Mouse (Mus musculus) liver, embryonic 16.5 days (tissue): ENCODE measurements around the gene Itpripl1. TPM values are rescaled to one million over a fixed set of nuclear protein-coding genes. Genes with fewer than 3 reads are reported as not detected.
"Not testable (repeated sequence)": the region's sequence is repeated elsewhere in the genome, so short reads cannot be mapped to it uniquely, and the experiment has no call there.

ENCODE experiments used
- ATAC-seq: fragments of 200-750 bp; cut with Nextera tagmentation; 2 replicates; pipeline ENCODE4 v1.8.0; 2017; ENCODE audit warnings: low read depth, mild to moderate bottlenecking, moderate number of reproducible peaks, moderate library complexity
- H3K27ac ChIP-seq: fragments of 300-500 bp; sonication (generic); 2 replicates; pipeline ENCODE4 v1.5.1; 2014; ENCODE audit warnings: mild to moderate bottlenecking, low read length
- H3K27me3 ChIP-seq: fragments of 300-500 bp; sonication (generic); 2 replicates; pipeline ENCODE4 v1.6.1; 2014; ENCODE audit warnings: low read depth, low read length, mixed read lengths; ENCODE audit not compliant: control insufficient read depth, insufficient read depth
- H3K36me3 ChIP-seq: fragments of 300-500 bp; sonication (generic); 2 replicates; pipeline ENCODE4 v1.6.1; 2014; ENCODE audit warnings: mild to moderate bottlenecking; ENCODE audit not compliant: control insufficient read depth, insufficient read depth
- H3K4me1 ChIP-seq: fragments of 300-500 bp; sonication (generic); 2 replicates; pipeline ENCODE4 v1.6.1; 2014; ENCODE audit warnings: low read depth, low read length, mixed read lengths; ENCODE audit not compliant: control insufficient read depth
- H3K4me2 ChIP-seq: fragments of 300-500 bp; sonication (generic); 2 replicates; pipeline ENCODE4 v1.6.1; 2014; ENCODE audit warnings: low read depth, low read length, mixed read lengths
- H3K4me3 ChIP-seq: fragments of 300-500 bp; sonication (generic); 2 replicates; pipeline ENCODE4 v1.5.1; 2014; ENCODE audit warnings: low read depth, mild to moderate bottlenecking, low read length
- H3K9ac ChIP-seq: fragments of 300-500 bp; sonication (generic); 2 replicates; pipeline ENCODE4 v1.6.1; 2014; ENCODE audit warnings: low read depth, low read length
- H3K9me3 ChIP-seq: fragments of 300-500 bp; sonication (generic); replicated peaks from 2 replicates; pipeline ENCODE4 v1.6.1; 2016; ENCODE audit warnings: low read length; ENCODE audit not compliant: control insufficient read depth
- WGBS: fragments of 180-500 bp; shearing (Covaris S2); extraction: QIAGEN DNeasy Blood & Tissue Kit; methylation state at CpG from one replicate; pipeline ENCODE4 v1.1.7; 2014; ENCODE audit not compliant: insufficient replicate concordance; 5-methylcytosine and 5-hydroxymethylcytosine counted together
- polyA plus RNA-seq: library from polyadenylated mRNA; unstranded; fragments of >200 nt; fragmentation: Nextera tagmentation; extraction: Ambion mirVana; gene quantifications from 2 replicates; pipeline ENCODE4 v1.2.1, GENCODE M21; 2015

Itpripl1 gene
- 21.7 and 21.9 TPM in 2 replicates for polyA plus RNA-seq

DNA sequence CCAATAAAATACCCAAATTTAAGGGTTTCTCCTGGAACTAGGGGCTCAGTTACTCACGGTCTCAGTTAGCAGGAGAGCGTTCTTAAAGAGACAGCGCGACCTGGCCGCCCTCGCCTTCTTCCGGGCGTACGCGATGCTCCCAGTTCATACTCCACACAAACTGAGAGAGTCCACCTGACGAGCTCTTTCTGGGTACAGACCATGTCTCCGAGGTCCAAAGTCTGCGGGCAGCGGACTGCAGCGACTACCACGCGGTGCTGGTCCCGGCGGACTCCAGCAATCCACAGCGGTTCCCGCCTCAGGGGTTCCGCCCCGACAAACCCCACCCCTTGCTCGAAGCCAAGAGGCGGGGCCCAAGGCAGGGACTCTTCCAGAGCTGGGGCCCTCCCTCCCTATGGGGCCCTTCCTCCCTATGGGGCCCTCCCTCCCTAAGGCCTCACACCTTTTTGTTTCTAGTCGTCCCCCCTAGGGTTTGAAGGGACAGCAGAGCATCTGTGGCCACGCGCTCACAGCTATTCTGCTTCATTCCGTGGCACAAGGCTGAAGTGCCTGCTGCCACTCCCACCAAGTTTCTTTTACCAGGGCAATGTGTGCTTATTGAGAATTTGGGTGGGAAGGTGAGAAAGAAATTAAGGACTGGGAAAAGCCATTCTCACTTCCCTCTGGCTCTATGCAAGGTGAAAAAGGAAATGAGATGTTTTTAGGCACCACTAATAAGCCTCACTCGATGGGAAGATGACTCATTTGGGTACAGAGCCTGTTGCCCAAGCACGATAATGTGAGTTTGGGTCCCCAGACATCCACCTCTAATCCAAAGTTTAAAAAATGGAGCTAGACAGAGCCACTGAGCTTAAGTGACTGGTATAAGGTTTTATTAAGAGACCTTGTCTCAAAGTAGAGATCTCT lies at the start of gene Itpripl1:
Itpripl1 (minus strand) TSS at position 285 of the 906 bp plus-strand sequence.
- Histone ChIP-seq H3K9me3 (0 out of 2 replicates have a peak, but pooled peaks cover 2% of the 10 kb centered on the region), H3K4me3 (peak within 1 kb of the TSS; percentile 75), H3K36me3 (peaks cover 27% of the 10 kb centered on the region), H3K27me3 (no peaks in the 10 kb centered on the region), H3K9ac (peak within 1 kb of the TSS; percentile 84), H3K4me1 (peaks cover 46% of the 10 kb centered on the region), H3K4me2 (peak within 1 kb of the TSS; percentile 92), H3K27ac (peak within 1 kb of the TSS; percentile 67)
- WGBS = 4% methylated on average over 31 of the region's 31 CpGs
- ATAC-seq = peak; percentile 99

DNA sequence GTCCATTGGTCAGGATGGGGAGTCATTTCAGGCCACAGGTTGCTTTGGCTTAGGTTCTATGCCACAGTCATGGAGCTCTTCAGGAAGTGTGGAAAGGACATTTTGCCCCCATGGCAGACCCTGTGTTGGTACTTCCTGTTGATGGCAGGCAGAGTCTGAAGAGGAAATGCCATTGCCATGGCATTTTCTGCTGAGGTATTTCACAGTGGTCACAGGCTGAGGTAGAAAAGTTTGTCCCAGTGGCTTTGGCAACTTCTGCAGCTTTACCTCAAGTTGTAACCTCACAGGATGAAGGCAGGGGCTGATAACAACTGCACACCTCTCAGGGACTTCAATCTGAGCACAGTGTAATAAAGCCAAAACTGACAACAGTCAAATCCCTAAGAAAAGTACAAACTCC lies 46.3 kb upstream of the Itpripl1 start:
- Histone ChIP-seq H3K27me3 (peaks cover 3% of the 10 kb centered on the region), H3K4me1 (no peaks in the 10 kb centered on the region), H3K4me3 (no peak overlapping the region), H3K4me2 (no peak overlapping the region), H3K9me3 (no peaks in the 10 kb centered on the region), H3K9ac (no peak overlapping the region), H3K36me3 (no peaks in the 10 kb centered on the region), H3K27ac (no peak overlapping the region)
- ATAC-seq = no peak

DNA sequence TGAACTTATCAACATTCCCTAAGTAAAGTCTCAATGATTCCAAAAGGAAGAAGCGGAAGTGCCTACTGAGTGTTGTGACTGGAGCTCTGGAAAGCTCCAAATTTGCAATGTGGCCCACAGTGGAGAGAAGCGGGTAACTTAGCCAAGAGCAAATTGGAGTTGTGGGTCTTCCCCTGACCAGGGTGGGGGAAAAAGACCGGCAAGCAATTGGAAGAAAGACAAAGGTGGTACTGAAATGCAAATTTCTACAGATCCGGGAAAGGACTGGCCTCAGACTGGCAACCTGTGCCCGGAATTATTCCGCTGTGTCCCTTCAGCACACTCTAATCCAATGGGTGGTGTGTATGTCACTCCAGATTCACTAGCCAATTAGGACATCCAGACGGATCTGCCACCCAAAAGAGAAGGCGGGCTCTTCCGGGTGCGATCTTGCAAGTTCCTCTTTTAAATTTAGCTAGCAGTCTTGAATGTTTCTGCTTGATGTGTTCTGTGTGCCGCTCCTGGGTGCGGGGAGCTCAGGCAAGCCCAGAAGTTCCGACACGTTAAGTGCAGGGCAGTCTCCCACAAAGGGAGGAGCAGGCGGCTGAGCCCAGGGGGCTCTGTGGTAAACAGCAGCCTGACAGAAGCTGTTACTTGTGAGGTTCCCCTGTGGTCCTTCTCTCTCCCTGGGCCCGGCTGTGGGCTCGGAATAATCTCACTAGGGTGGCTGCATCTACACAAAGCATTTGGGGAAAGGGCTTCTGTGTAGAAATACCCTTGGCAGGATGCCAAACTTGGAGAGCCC lies 39.5 kb upstream of the Itpripl1 start:
- 4% methylated on average over 17 of the region's 17 CpGs for WGBS
- no peaks in the 10 kb centered on the region for H3K36me3 ChIP-seq
- peaks cover 1% of the 10 kb centered on the region for H3K27me3 ChIP-seq
- peak overlapping the region; percentile 63; the same call in 1 of the 2 replicates for H3K27ac ChIP-seq
- ATAC-seq = peak; percentile 100
- H3K4me2 ChIP-seq = peak overlapping the region; percentile 77
- H3K9me3 ChIP-seq = no peaks in the 10 kb centered on the region
- peak overlapping the region; percentile 72 for H3K9ac ChIP-seq
- no peaks in the 10 kb centered on the region for H3K4me1 ChIP-seq
- H3K4me3 ChIP-seq = peak overlapping the region; percentile 66

DNA sequence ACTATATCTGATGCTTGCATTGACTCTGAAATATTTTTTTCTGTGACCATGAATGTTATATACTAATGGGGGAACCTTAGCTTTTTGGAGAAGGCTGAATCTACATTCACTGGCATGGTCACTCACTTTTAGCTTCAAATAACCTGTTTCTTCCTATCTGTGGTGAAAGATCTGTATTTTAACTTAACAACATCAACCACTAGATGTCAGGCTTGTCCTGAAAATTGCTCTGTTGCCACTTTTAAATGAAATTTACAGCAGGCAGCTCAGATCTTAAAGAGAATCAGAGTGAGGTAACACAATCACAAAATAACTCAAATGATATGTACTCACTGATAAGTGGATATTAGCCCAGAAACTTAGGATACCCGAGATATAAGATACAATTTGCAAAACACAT lies 23.0 kb upstream of the Itpripl1 start:
- WGBS = 0% methylated on average over 1 of the region's 1 CpGs
- H3K36me3 ChIP-seq, H3K4me1 ChIP-seq, ATAC-seq, H3K9ac ChIP-seq, H3K9me3 ChIP-seq, H3K27me3 ChIP-seq, H3K4me2 ChIP-seq, H3K27ac ChIP-seq, H3K4me3 ChIP-seq: not testable (repeated sequence)

DNA sequence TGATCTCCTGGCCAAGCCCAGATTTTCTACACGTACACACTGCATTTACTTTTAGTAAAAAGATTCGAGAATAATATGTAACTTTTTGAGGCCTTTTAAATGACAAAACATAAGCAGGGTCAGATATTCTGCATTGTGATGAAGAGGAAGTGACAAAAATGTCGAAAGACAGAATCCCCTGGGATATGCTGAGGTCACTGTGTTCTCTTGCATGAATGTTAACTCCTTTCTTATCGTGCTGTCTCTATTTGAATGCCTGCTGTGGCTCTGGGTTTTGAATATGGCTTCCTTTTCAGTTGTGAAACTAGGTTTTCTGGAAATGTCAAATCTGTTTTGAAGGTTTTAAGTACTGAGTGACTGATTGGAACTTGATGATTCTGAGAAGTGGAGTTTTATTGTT lies 22.4 kb upstream of the Itpripl1 start:
- Histone ChIP-seq H3K4me1 (no peaks in the 10 kb centered on the region), H3K9me3 (no peaks in the 10 kb centered on the region), H3K4me3 (no peak overlapping the region), H3K4me2 (no peak overlapping the region), H3K9ac (no peak overlapping the region), H3K27ac (no peak overlapping the region), H3K36me3 (no peaks in the 10 kb centered on the region), H3K27me3 (no peaks in the 10 kb centered on the region)
- ATAC-seq = no peak
- 39% methylated on average over 4 of the region's 4 CpGs for WGBS

DNA sequence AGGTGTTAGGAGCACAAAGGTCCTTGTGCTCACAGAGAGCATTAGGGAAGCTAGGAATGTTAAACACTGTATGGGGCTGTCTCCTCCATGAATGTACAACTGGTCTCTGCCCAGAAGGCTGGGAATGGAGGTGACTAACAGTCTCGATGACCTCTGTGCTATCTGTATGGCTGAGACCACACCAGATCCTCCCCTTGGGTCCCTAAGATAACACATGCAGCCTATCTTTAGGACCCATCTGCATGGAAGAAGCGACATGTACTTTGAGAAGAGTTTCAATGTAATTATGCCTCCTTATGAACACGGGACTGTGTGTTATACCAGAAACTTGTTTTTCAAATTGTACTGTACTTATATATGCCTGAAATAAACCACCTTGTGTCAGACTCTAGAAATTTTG lies 2.5 kb upstream of the Itpripl1 start:
- WGBS = 18% methylated on average over 3 of the region's 3 CpGs

DNA sequence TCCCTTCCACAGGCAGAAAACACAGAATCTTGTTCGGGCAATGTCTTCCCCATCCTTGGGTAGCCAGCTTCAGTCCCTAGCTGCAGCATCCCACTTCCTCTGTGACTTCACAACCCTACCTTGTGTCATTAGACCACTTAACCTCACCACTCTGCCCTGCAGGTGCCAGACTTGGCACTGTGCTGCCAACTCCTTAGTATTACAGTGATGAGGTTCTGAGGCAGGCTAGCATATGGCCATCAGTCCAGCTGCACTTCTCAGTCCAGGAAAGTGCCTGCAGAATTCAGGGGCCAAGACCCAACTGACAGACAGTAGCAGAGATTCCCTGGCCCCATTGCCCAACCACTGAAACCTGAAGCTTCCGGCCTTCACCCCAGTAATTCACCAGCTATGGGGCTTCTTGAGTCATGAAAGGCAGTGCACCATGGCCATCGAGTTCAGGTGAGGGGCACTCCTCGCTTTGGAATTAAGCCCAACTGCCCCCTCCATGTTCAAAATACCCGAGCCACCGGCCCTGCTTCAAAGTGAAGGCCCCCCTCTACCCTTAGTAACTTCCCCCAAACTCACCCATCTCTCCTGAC lies 575 bp downstream of the Itpripl1 start:
- WGBS = 11% methylated on average over 6 of the region's 6 CpGs
- ATAC-seq = no peak
- 0 out of 2 replicates have a peak, but pooled peaks cover 2% of the 10 kb centered on the region for H3K9me3 ChIP-seq
- H3K4me3 ChIP-seq = peak overlapping the region; percentile 75
- peak overlapping the region; percentile 84 for H3K9ac ChIP-seq
- H3K27ac ChIP-seq = peak overlapping the region; percentile 67
- peaks cover 46% of the 10 kb centered on the region for H3K4me1 ChIP-seq
- H3K36me3 ChIP-seq = peaks cover 27% of the 10 kb centered on the region
- no peaks in the 10 kb centered on the region for H3K27me3 ChIP-seq
- peak overlapping the region; percentile 92 for H3K4me2 ChIP-seq

More for the DNA sequence above, 2.5 kb upstream of the Itpripl1 start:
- H3K4me3 ChIP-seq = no peak overlapping the region
- H3K27ac ChIP-seq = no peak overlapping the region; the same call in 1 of the 2 replicates
- ATAC-seq = peak; percentile 43
- peaks cover 46% of the 10 kb centered on the region for H3K4me1 ChIP-seq
- H3K9me3 ChIP-seq = no peaks in the 10 kb centered on the region
- no peaks in the 10 kb centered on the region for H3K27me3 ChIP-seq
- H3K4me2 ChIP-seq = peak overlapping the region; percentile 4; the same call in 1 of the 2 replicates
- no peak overlapping the region for H3K9ac ChIP-seq
- peaks cover 10% of the 10 kb centered on the region for H3K36me3 ChIP-seq

DNA sequence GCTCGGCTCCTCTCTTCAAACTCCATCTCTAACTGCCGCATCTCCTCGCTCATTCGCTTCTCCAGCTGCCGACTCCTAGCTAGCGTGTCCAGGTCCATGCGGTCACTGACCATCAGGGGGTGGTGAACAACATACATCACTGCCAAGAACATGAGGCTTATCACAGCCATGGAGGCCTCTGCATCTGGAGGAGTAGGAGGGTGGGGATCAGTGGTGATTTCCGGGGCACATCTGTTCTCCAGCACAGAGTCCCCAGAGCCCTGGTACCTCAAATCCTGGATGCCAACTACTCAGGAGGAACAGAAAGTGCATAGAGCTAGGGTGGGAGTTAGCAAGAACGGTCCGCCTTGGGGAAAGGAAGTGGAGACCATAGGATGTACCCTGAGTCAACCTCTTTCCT lies 1.2 kb downstream of the Itpripl1 start:
- peaks cover 27% of the 10 kb centered on the region for H3K36me3 ChIP-seq
- no peaks in the 10 kb centered on the region for H3K27me3 ChIP-seq
- 60% methylated on average over 10 of the region's 10 CpGs for WGBS
- 0 out of 2 replicates have a peak, but pooled peaks cover 2% of the 10 kb centered on the region for H3K9me3 ChIP-seq
- 0 out of 2 replicates have a peak overlapping the region, but pooled peaks have one; percentile 17 for H3K27ac ChIP-seq
- H3K9ac ChIP-seq = peak overlapping the region; percentile 84
- H3K4me1 ChIP-seq = peaks cover 49% of the 10 kb centered on the region
- H3K4me2 ChIP-seq = peak overlapping the region; percentile 92
- peak overlapping the region; percentile 75 for H3K4me3 ChIP-seq
- no peak for ATAC-seq
